Mouse (Mus musculus) MEL (cell line): ENCODE measurements around the gene Arl2bp. TPM values are rescaled to one million over a fixed set of nuclear protein-coding genes. Genes with fewer than 3 reads are reported as not detected.

ENCODE experiments used
- DNase-seq: peaks from one replicate; pipeline ENCODE4 v3.0.0; 2011; ENCODE audit warnings: low read depth, low spot score
- H3K27ac ChIP-seq: 2 replicates; pipeline ENCODE4 v1.5.1; 2012; ENCODE audit warnings: low read depth, mild to moderate bottlenecking, control low read depth, low read length, moderate library complexity; ENCODE audit not compliant: control insufficient read depth
- H3K27me3 ChIP-seq, 2 experiments: fragments of 150-350 bp in 1 of 2; sonication (generic) in 1 of 2; 2 replicates each; pipeline ENCODE4 v1.6.1; 2012; ENCODE audit warnings: low read length in 2 of 2, mild to moderate bottlenecking in 2 of 2, improper control_type of control experiment in 1 of 2, moderate library complexity in 1 of 2; ENCODE audit not compliant: insufficient read depth in 2 of 2, control insufficient read depth in 1 of 2
- H3K36me3 ChIP-seq, 2 experiments: 2 replicates each; pipeline ENCODE4 v1.6.1; 2012 to 2014; ENCODE audit warnings: low read length in 2 of 2, improper control_type of control experiment in 1 of 2, inconsistent platforms in 1 of 2, mild to moderate bottlenecking in 1 of 2; ENCODE audit not compliant: insufficient read depth in 2 of 2, control insufficient read depth in 1 of 2
- H3K4me1 ChIP-seq, 2 experiments: fragments of 150-350 bp in 1 of 2; sonication (generic) in 1 of 2; 2 replicates each; pipeline ENCODE4 v1.6.1; 2012; ENCODE audit warnings: low read length in 2 of 2, improper control_type of control experiment in 1 of 2, mild to moderate bottlenecking in 1 of 2; ENCODE audit not compliant: insufficient read depth in 2 of 2, control insufficient read depth in 1 of 2
- H3K4me3 ChIP-seq, 2 experiments: fragments of 150-350 bp in 1 of 2; sonication (generic) in 1 of 2; 2 replicates each; pipeline ENCODE4 v1.5.1; 2012; ENCODE audit warnings: low read depth in 2 of 2, low read length in 2 of 2, mild to moderate bottlenecking in 2 of 2, moderate library complexity in 2 of 2, control low read depth in 1 of 2, improper control_type of control experiment in 1 of 2; ENCODE audit not compliant: control insufficient read depth in 1 of 2, insufficient read depth in 1 of 2
- H3K79me2 ChIP-seq: 2 replicates; pipeline ENCODE4 v1.6.1; 2012; ENCODE audit warnings: mild to moderate bottlenecking, low read length, moderate library complexity; ENCODE audit not compliant: control insufficient read depth, poor library complexity, insufficient read depth
- H3K9ac ChIP-seq: 2 replicates; pipeline ENCODE4 v1.6.1; 2012; ENCODE audit warnings: low read depth, mild to moderate bottlenecking, control low read depth, low read length, moderate library complexity; ENCODE audit not compliant: control insufficient read depth, poor library complexity, severe bottlenecking
- H3K9me3 ChIP-seq: fragments of 150-350 bp; sonication (generic); replicated peaks from 2 replicates; pipeline ENCODE4 v1.6.1; 2012; ENCODE audit warnings: mild to moderate bottlenecking, low read length, improper control_type of control experiment, moderate library complexity; ENCODE audit not compliant: insufficient read depth
- BHLHE40 ChIP-seq: IDR thresholded peaks from 2 replicates; pipeline ENCODE4 v1.6.1; 2012; ENCODE audit warnings: low read depth, mild to moderate bottlenecking, inconsistent platforms, low read length, improper control_type of control experiment, borderline replicate concordance
- CHD1 ChIP-seq: IDR thresholded peaks from 2 replicates; pipeline ENCODE4 v1.6.1; 2012; ENCODE audit warnings: low read depth, mild to moderate bottlenecking, inconsistent platforms, low read length, improper control_type of control experiment
- ELF1 ChIP-seq: IDR thresholded peaks from 2 replicates; pipeline ENCODE4 v1.6.1; 2014; ENCODE audit warnings: low read depth, mild to moderate bottlenecking, inconsistent platforms, low read length, improper control_type of control experiment, moderate library complexity
- EP300 ChIP-seq, 2 experiments: IDR thresholded peaks; 2 replicates each; pipeline ENCODE4 v1.6.1; 2011; ENCODE audit warnings: improper control_type of control experiment in 2 of 2, low read length in 2 of 2, low read depth in 1 of 2, mild to moderate bottlenecking in 1 of 2
- ETS1 ChIP-seq: IDR thresholded peaks from 2 replicates; pipeline ENCODE4 v1.6.1; 2012; ENCODE audit warnings: low read depth, mild to moderate bottlenecking, inconsistent platforms, low read length, improper control_type of control experiment, moderate library complexity
- GABPA ChIP-seq: IDR thresholded peaks from 2 replicates; pipeline ENCODE4 v1.6.1; 2012; ENCODE audit warnings: low read depth, mild to moderate bottlenecking, inconsistent platforms, low read length, improper control_type of control experiment, moderate library complexity
- GATA1 ChIP-seq: IDR thresholded peaks from 2 replicates; pipeline ENCODE4 v1.6.1; 2011; ENCODE audit warnings: low read depth, low read length, improper control_type of control experiment
- MAFK ChIP-seq: IDR thresholded peaks from 2 replicates; pipeline ENCODE4 v1.6.1; 2011; ENCODE audit warnings: low read depth, mild to moderate bottlenecking, low read length, improper control_type of control experiment, borderline replicate concordance
- MAX ChIP-seq: IDR thresholded peaks from 2 replicates; pipeline ENCODE4 v1.6.1; 2011; ENCODE audit warnings: low read length, improper control_type of control experiment
- MAZ ChIP-seq: IDR thresholded peaks from 2 replicates; pipeline ENCODE4 v1.6.1; 2012; ENCODE audit warnings: low read depth, mild to moderate bottlenecking, inconsistent platforms, low read length, improper control_type of control experiment
- MXI1 ChIP-seq: IDR thresholded peaks from 2 replicates; pipeline ENCODE4 v1.6.1; 2011; ENCODE audit warnings: mild to moderate bottlenecking, low read depth, low read length, improper control_type of control experiment
- NELFE ChIP-seq: IDR thresholded peaks from 2 replicates; pipeline ENCODE4 v1.6.1; 2011; ENCODE audit warnings: low read depth, low read length, improper control_type of control experiment
- NRF1 ChIP-seq: IDR thresholded peaks from 2 replicates; pipeline ENCODE4 v1.6.1; 2014; ENCODE audit warnings: low read depth, mild to moderate bottlenecking, inconsistent platforms, low read length, improper control_type of control experiment, moderate library complexity; ENCODE audit not compliant: poor library complexity, insufficient read depth, severe bottlenecking
- POLR2A ChIP-seq, 2 experiments: IDR thresholded peaks; 2 replicates each; pipeline ENCODE4 v1.6.1; 2011 to 2012; ENCODE audit warnings: low read length in 2 of 2, mild to moderate bottlenecking in 2 of 2, control low read depth in 1 of 2, improper control_type of control experiment in 1 of 2, low read depth in 1 of 2, moderate library complexity in 1 of 2; ENCODE audit not compliant: control insufficient read depth in 1 of 2, insufficient read depth in 1 of 2, poor library complexity in 1 of 2
- POLR2AphosphoS2 ChIP-seq: IDR thresholded peaks from 2 replicates; pipeline ENCODE4 v1.6.1; 2011; ENCODE audit warnings: low read length, improper control_type of control experiment
- RAD21 ChIP-seq: IDR thresholded peaks from 2 replicates; pipeline ENCODE4 v1.6.1; 2011; ENCODE audit warnings: mild to moderate bottlenecking, low read depth, low read length, improper control_type of control experiment
- TBP ChIP-seq: IDR thresholded peaks from 2 replicates; pipeline ENCODE4 v1.8.0; 2011; ENCODE audit warnings: low read depth, low read length, improper control_type of control experiment
- ZC3H11A ChIP-seq: IDR thresholded peaks from 2 replicates; pipeline ENCODE4 v1.6.1; 2012; ENCODE audit warnings: low read depth, mild to moderate bottlenecking, inconsistent platforms, low read length, improper control_type of control experiment
- ZKSCAN1 ChIP-seq: IDR thresholded peaks from 2 replicates; pipeline ENCODE4 v1.6.1; 2012; ENCODE audit warnings: low read depth, mild to moderate bottlenecking, inconsistent platforms, low read length, improper control_type of control experiment, moderate library complexity
- ZMIZ1 ChIP-seq: IDR thresholded peaks from 2 replicates; pipeline ENCODE4 v1.6.1; 2012; ENCODE audit warnings: low read depth, mild to moderate bottlenecking, inconsistent platforms, low read length, improper control_type of control experiment, moderate library complexity
- ZNF384 ChIP-seq: IDR thresholded peaks from 2 replicates; pipeline ENCODE4 v1.6.1; 2012; ENCODE audit warnings: low read depth, mild to moderate bottlenecking, inconsistent platforms, low read length, improper control_type of control experiment
- polyA plus RNA-seq, 2 experiments: library from polyadenylated mRNA; stranded (reverse) in 1 of 2; unstranded in 1 of 2; fragments of >175 nt in 1 of 2; fragments of >200 nt in 1 of 2; gene quantifications; 2 replicates each; pipeline versions ENCODE4 v1.2.1 to v1.2.4; 2012; ENCODE audit warnings: low replicate concordance in 2 of 2, low read depth in 1 of 2; ENCODE audit not compliant: insufficient read length in 2 of 2, insufficient read depth in 1 of 2, missing spikeins in 1 of 2
- total RNA-seq: library from RNA; depleted of rRNA; stranded (reverse); fragments of 300-350 nt; gene quantifications from 2 replicates; pipeline ENCODE4 v1.2.3, GENCODE M21; 2012

The Arl2bp gene
- total and polyA plus RNA-seq, 3 experiments: 43.8 to 515 (median 96.1) TPM

GRCm38 (mm10) chr8:94645202-94645601 is 21.2 kb upstream of the Arl2bp start (continued):
- TF ChIP-seq ELF1: no peak

- Histone ChIP-seq H3K4me1 (peaks cover 25% of the 10 kb centered on the region in 2 experiments), H3K79me2 (no peaks in the 10 kb centered on the region), H3K9me3 (no peaks in the 10 kb centered on the region), H3K9ac (no peak overlapping the region), H3K27ac (no peak overlapping the region; the same call in 1 of the 2 replicates), H3K36me3 (peaks cover 15 to 54% of the 10 kb centered on the region in 2 experiments), H3K4me3 (no peak overlapping the region), H3K27me3 (no peaks in the 10 kb centered on the region)
- DNase-seq: no peak
- TF ChIP-seq MAZ (no peak), ETS1 (no peak), ELF1 (no peak), CHD1 (no peak)
These were observed 20.2 kb upstream of the Arl2bp start for GRCm38 (mm10) chr8:94646165-94646564.

- Histone ChIP-seq H3K4me1 (peaks cover 23% of the 10 kb centered on the region in 2 experiments), H3K79me2 (no peaks in the 10 kb centered on the region), H3K27me3 (no peaks in the 10 kb centered on the region), H3K4me3 (no peak overlapping the region), H3K9me3 (no peaks in the 10 kb centered on the region), H3K27ac (peak overlapping the region; percentile 52), H3K36me3 (peaks cover 19 to 39% of the 10 kb centered on the region in 2 experiments), H3K9ac (peak overlapping the region; percentile 15; the same call in 1 of the 2 replicates)
- DNase-seq: peak; percentile 63
- TF ChIP-seq EP300 (IDR thresholded peaks at IDR 0.05; ENCODE audit: low read depth in 1 of 2, low read length in 2 of 2): peak; percentile 46 to 52
- peak; percentile 66 for TF ChIP-seq GATA1
- peak; percentile 40; the same call in 1 of the 2 replicates for TF ChIP-seq MXI1
- no peak for TF ChIP-seq MAX
- TF ChIP-seq ETS1: peak; percentile 23; the same call in 1 of the 2 replicates
- TF ChIP-seq ZNF384: peak; percentile 54; the same call in 1 of the 2 replicates
- TF ChIP-seq TBP: no peak
These were observed 16.9 kb upstream of the Arl2bp start for GRCm38 (mm10) chr8:94649496-94649895.

GRCm38 (mm10) chr8:94652951-94653350 is 13.4 kb upstream of the Arl2bp start:
- peaks cover 18 to 30% of the 10 kb centered on the region in 2 experiments for H3K36me3 ChIP-seq
- no peak overlapping the region for H3K9ac ChIP-seq
- H3K79me2 ChIP-seq: no peaks in the 10 kb centered on the region
- no peaks in the 10 kb centered on the region for H3K9me3 ChIP-seq
- peaks cover 9 to 25% of the 10 kb centered on the region in 2 experiments for H3K4me1 ChIP-seq
- no peak overlapping the region for H3K4me3 ChIP-seq
- H3K27me3 ChIP-seq: no peaks in the 10 kb centered on the region
- no peak overlapping the region for H3K27ac ChIP-seq
- no peak for DNase-seq
- TF ChIP-seq ZMIZ1 (no peak), GABPA (no peak), ZKSCAN1 (no peak), NRF1 (no peak), POLR2A (IDR thresholded peaks at IDR 0.05; ENCODE audit: control insufficient read depth in 1 of 2, insufficient read depth in 1 of 2, low read depth in 1 of 2, low read length in 2 of 2, poor library complexity in 1 of 2) (no peak), RAD21 (no peak), ZC3H11A (no peak), POLR2AphosphoS2 (no peak), BHLHE40 (no peak), ETS1 (no peak), MAFK (no peak), NELFE (no peak)
